Mouse (Mus musculus) kidney, embryonic 14.5 days (tissue): ENCODE measurements around the gene Wdr95. TPM values are rescaled to one million over a fixed set of nuclear protein-coding genes. Genes with fewer than 3 reads are reported as not detected.
"Not testable (repeated sequence)": the region's sequence is repeated elsewhere in the genome, so short reads cannot be mapped to it uniquely, and the experiment has no call there.

Experiments used
- ATAC-seq: fragments of 200-750 bp; cut with Nextera tagmentation; 2 replicates; pipeline ENCODE4 v1.8.0; 2017; ENCODE audit warnings: moderate number of reproducible peaks, mild to moderate bottlenecking, moderate TSS enrichment, moderate library complexity; ENCODE audit not compliant: low FRiP score, low TSS enrichment
- H3K27ac ChIP-seq: fragments of 300-500 bp; sonication (generic); 2 replicates; pipeline ENCODE4 v1.5.1; 2014; ENCODE audit warnings: low read depth, mild to moderate bottlenecking, low read length, moderate library complexity, mixed read lengths
- H3K27me3 ChIP-seq: fragments of 300-500 bp; sonication (generic); 2 replicates; pipeline ENCODE4 v1.6.1; 2014; ENCODE audit warnings: mild to moderate bottlenecking, low read length; ENCODE audit not compliant: control insufficient read depth, insufficient read depth
- H3K36me3 ChIP-seq: fragments of 300-500 bp; sonication (generic); 2 replicates; pipeline ENCODE4 v1.6.1; 2014; ENCODE audit warnings: low read length, mixed read lengths; ENCODE audit not compliant: control insufficient read depth, insufficient read depth
- H3K4me1 ChIP-seq: fragments of 300-500 bp; sonication (generic); 2 replicates; pipeline ENCODE4 v1.6.1; 2014; ENCODE audit warnings: low read length, mixed read lengths; ENCODE audit not compliant: control insufficient read depth, insufficient read depth
- H3K4me2 ChIP-seq: fragments of 300-500 bp; sonication (generic); replicated peaks from 2 replicates; pipeline ENCODE4 v1.6.1; 2014; ENCODE audit warnings: low read depth, mild to moderate bottlenecking, low read length
- H3K4me3 ChIP-seq: fragments of 300-500 bp; sonication (generic); 2 replicates; pipeline ENCODE4 v1.5.1; 2014; ENCODE audit warnings: mild to moderate bottlenecking, low read length
- H3K9ac ChIP-seq: fragments of 300-500 bp; sonication (generic); 2 replicates; pipeline ENCODE4 v1.6.1; 2014; ENCODE audit warnings: low read depth, mild to moderate bottlenecking, low read length, moderate library complexity
- H3K9me3 ChIP-seq: fragments of 300-500 bp; sonication (generic); 2 replicates; pipeline ENCODE4 v1.6.1; 2016; ENCODE audit warnings: low read length; ENCODE audit not compliant: control insufficient read depth
- WGBS: fragments of 180-500 bp; shearing (Covaris S2); extraction: QIAGEN DNeasy Blood & Tissue Kit; methylation state at CpG from one replicate; pipeline ENCODE4 v1.1.7; 2014; 5-methylcytosine and 5-hydroxymethylcytosine counted together
- polyA plus RNA-seq: library from polyadenylated mRNA; unstranded; fragments of >200 nt; fragmentation: Nextera tagmentation; extraction: Ambion mirVana; gene quantifications from 2 replicates; pipeline ENCODE4 v1.2.1, GENCODE M21; 2014

Gene Wdr95
- polyA plus RNA-seq, 1 experiment from 2014 or later: not detected

DNA sequence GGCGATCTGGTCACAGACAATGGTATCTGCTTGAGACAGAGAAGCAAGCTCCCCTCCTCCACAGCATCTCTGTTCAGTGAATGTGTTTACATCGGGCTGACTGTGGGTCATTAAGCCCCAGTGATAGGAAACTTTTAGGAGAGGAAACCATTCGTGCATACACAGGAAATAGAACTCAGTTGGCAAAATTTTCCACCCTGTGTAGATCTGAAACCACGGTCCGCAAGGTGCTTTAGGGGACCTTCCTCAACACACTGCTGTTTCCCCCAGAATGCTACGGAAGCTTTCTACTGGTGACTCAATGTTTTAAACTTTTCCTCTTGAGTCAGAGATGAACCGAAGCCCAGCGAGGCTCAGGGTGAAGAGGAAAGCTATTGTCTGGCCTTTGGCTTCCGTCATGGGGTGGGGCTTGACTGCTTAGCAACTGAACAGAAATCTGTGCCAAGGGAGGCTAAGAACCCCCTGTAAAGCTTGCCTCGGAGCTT, 2.0 kb upstream of the Wdr95 start:
- no peak for ATAC-seq
- Histone ChIP-seq H3K27me3 (no peaks in the 10 kb centered on the region), H3K27ac (peak overlapping the region; percentile 53), H3K9ac (no peak overlapping the region), H3K4me1 (peaks cover 15% of the 10 kb centered on the region), H3K9me3 (no peaks in the 10 kb centered on the region), H3K4me3 (no peak overlapping the region), H3K36me3 (no peaks in the 10 kb centered on the region), H3K4me2 (no peak overlapping the region)
- WGBS: 48% methylated on average over 10 of the region's 10 CpGs

DNA sequence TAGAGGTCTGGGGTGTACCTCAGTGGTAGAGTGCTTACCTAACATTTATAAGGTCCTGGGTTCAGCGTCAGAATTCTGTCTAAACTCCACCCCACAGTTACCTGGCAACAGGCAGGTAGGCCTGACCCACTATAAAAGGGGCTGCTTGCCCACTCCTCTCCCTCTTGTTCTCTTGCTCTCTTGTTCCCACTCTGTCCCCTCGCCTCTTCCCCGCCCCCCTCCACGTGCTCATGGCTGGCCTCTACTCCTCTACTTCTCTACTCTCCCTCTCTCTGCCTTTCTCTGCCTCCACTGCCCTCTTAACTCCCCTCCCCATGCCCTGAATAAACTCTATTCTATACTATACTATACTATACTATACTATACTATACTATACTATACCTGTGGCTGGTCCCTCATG, 1.2 kb upstream of the Wdr95 start:
- H3K36me3 ChIP-seq, H3K4me3 ChIP-seq, ATAC-seq, H3K27ac ChIP-seq, H3K27me3 ChIP-seq, H3K9me3 ChIP-seq, H3K9ac ChIP-seq, H3K4me2 ChIP-seq: not testable (repeated sequence)
- peaks cover 15% of the 10 kb centered on the region for H3K4me1 ChIP-seq
- WGBS: 74% methylated on average over 4 of the region's 4 CpGs

DNA sequence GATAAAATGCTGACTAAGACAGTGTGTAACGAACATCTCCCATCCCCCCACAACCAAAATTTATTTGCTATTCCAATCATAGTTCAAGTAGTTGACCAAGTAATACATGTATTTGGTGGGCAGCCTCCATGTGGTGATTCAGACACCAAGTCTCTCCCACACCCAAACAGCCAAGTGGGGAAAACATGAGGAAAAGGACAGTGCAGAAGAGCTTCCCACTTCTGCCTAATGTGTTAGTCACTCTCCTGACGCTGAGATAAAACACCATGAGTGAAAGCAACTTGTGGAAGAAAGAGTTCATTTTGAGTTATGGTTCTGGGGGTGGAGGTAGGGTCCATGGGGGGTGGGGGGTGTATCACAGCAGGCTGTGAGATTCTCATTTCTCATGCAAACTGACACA, 5.4 kb downstream of the Wdr95 start:
- H3K4me3 ChIP-seq: no peak overlapping the region
- no peaks in the 10 kb centered on the region for H3K36me3 ChIP-seq
- 93% methylated on average over 2 of the region's 2 CpGs for WGBS
- no peak overlapping the region for H3K27ac ChIP-seq
- H3K27me3 ChIP-seq: no peaks in the 10 kb centered on the region
- no peak overlapping the region for H3K4me2 ChIP-seq
- H3K4me1 ChIP-seq: peaks cover 5% of the 10 kb centered on the region; the same call in 1 of the 2 replicates
- ATAC-seq: no peak
- no peak overlapping the region for H3K9ac ChIP-seq
- no peaks in the 10 kb centered on the region for H3K9me3 ChIP-seq

GRCm38 (mm10) chr5:149536005-149536404, 7.5 kb downstream of the Wdr95 start:
- 77% methylated on average over 9 of the region's 9 CpGs for WGBS
- H3K4me2 ChIP-seq: no peak overlapping the region
- H3K4me3 ChIP-seq: no peak overlapping the region
- no peaks in the 10 kb centered on the region for H3K36me3 ChIP-seq
- no peak for ATAC-seq
- no peaks in the 10 kb centered on the region for H3K27me3 ChIP-seq
- no peak overlapping the region for H3K9ac ChIP-seq
- H3K9me3 ChIP-seq: no peaks in the 10 kb centered on the region
- H3K27ac ChIP-seq: no peak overlapping the region
- peaks cover 5% of the 10 kb centered on the region; the same call in 1 of the 2 replicates for H3K4me1 ChIP-seq

DNA sequence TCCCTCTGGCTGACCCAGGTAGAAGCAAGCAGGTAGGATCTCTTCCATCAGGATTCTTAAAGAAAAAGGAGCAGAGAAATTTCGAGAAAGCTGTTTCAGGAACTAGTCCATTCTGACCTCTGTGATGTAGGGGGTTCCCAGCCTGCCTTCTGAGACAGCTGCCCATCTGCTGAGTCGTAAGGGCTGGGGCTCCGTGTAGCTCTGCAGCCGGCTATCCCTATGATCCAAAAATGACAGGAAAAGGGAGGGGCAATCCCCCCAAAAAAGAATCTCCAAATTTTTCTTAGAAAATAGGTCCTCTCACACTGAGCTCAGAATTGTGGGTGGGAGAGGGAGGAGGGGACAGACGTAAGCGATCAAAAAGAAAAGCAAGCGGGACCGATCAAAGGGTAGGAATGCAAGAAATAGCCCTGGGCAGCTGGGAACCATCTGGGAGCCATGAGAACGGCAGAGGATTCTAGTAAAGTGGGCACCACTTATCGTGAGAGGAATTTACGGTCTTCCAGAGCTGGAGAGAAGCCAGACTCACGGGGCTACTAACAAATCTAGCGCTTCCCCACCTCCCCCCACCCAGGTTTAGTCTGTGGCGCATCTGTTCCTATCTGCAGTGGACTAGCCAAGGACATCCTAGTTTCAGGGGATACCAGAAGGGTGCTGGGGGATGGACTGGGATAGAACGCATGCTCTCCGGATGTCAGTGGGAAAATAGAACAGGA, 9.5 kb downstream of the Wdr95 start:
- WGBS: 19% methylated on average over 16 of the region's 16 CpGs
- ATAC-seq: no peak
- no peaks in the 10 kb centered on the region for H3K36me3 ChIP-seq
- peak overlapping the region; percentile 25 for H3K4me2 ChIP-seq
- no peak overlapping the region for H3K9ac ChIP-seq
- H3K27me3 ChIP-seq: no peaks in the 10 kb centered on the region
- H3K4me1 ChIP-seq: peaks cover 5% of the 10 kb centered on the region; the same call in 1 of the 2 replicates
- no peak overlapping the region for H3K27ac ChIP-seq
- no peak overlapping the region for H3K4me3 ChIP-seq
- H3K9me3 ChIP-seq: no peaks in the 10 kb centered on the region

DNA sequence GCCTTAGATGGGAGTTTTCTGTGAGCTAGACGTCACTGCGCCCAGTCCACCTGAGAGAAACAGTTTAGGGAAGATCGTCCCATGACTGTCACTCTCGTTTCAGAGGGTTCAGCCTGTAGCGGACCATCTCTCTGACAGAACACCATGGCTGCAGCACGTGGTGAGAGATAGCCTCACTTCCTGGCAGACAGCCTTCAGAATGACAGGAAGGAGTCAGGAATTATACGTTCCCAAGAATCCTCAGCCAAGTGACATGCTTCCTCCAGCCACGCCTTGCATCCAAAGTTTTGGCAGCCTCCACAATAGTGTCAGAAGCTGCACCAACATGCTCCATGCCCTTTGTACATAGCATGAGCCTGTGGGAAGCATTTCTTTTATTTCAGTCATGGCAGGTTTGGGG, 10.1 kb downstream of the Wdr95 start:
- Histone ChIP-seq H3K4me3 (no peak overlapping the region), H3K9me3 (no peaks in the 10 kb centered on the region), H3K9ac (no peak overlapping the region), H3K27ac (no peak overlapping the region), H3K4me1 (peaks cover 5% of the 10 kb centered on the region; the same call in 1 of the 2 replicates), H3K4me2 (no peak overlapping the region), H3K36me3 (no peaks in the 10 kb centered on the region), H3K27me3 (no peaks in the 10 kb centered on the region)
- no peak for ATAC-seq
- WGBS: 46% methylated on average over 8 of the region's 8 CpGs

- no peaks in the 10 kb centered on the region for H3K9me3 ChIP-seq
- H3K9ac ChIP-seq: no peak overlapping the region
- no peaks in the 10 kb centered on the region for H3K27me3 ChIP-seq
- no peak for ATAC-seq
- no peak overlapping the region for H3K4me2 ChIP-seq
- no peak overlapping the region for H3K27ac ChIP-seq
- H3K36me3 ChIP-seq: no peaks in the 10 kb centered on the region
- peaks cover 5% of the 10 kb centered on the region; the same call in 1 of the 2 replicates for H3K4me1 ChIP-seq
- WGBS: 84% methylated on average over 4 of the region's 4 CpGs
- H3K4me3 ChIP-seq: no peak overlapping the region
Measured at GRCm38 (mm10) chr5:149539051-149539450, 10.6 kb downstream of the Wdr95 start.

DNA sequence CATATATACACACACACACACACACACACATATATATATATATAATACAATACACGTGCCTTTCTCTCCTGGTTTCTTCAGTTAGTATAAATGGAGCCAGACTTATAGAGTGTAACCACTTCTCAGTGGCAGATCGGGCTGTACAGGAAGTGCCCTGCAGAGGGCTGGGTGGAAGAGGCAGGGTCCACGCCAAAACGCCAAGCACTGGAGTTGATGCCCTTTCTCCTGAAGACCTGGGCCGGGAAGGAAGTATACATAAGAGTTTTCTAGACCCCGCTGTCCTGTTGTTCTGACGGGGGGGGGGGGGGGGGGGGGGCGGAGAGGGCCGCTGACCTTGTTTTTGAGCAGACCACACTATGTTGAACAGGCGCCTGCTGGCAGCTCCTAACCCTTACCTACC, 22.7 kb downstream of the Wdr95 start:
- WGBS: 58% methylated on average over 8 of the region's 10 CpGs
- H3K9ac ChIP-seq: no peak overlapping the region
- H3K9me3 ChIP-seq: no peaks in the 10 kb centered on the region
- no peak overlapping the region for H3K4me2 ChIP-seq
- no peaks in the 10 kb centered on the region for H3K4me1 ChIP-seq
- H3K27ac ChIP-seq: no peak overlapping the region
- no peaks in the 10 kb centered on the region for H3K27me3 ChIP-seq
- no peak for ATAC-seq
- no peak overlapping the region for H3K4me3 ChIP-seq
- no peaks in the 10 kb centered on the region for H3K36me3 ChIP-seq

- Histone ChIP-seq H3K4me3 (no peak overlapping the region), H3K4me1 (no peaks in the 10 kb centered on the region), H3K4me2 (no peak overlapping the region), H3K9ac (no peak overlapping the region), H3K36me3 (no peaks in the 10 kb centered on the region), H3K27me3 (no peaks in the 10 kb centered on the region), H3K27ac (no peak overlapping the region), H3K9me3 (no peaks in the 10 kb centered on the region)
- WGBS: 51% methylated on average over 9 of the region's 9 CpGs
- no peak for ATAC-seq
Measured at GRCm38 (mm10) chr5:149552742-149553141, 24.3 kb downstream of the Wdr95 start.
